Mouse (Mus musculus) adrenal gland, postnatal 14 days (tissue): ENCODE measurements around the gene Myo1e. TPM values are rescaled to one million over a fixed set of nuclear protein-coding genes. Genes with fewer than 3 reads are reported as not detected.
A peak's percentile ranks its signal among the peaks of the same experiment; 100 is the strongest.

Experiments used
- DNase-seq: peaks from one replicate; pipeline ENCODE4 v3.0.0; 2021; ENCODE audit warnings: mixed read lengths
- total RNA-seq: library from RNA; stranded (reverse); gene quantifications from 2 replicates; pipeline ENCODE4 v1.2.3, GENCODE M21; 2021

Myo1e gene
- total RNA-seq, 1 experiment from 2014 or later: 21.3 TPM

GRCm38 (mm10) chr9:70220461-70221170 is 13.5 kb downstream of the Myo1e start:
- DNase-seq: no peak

GRCm38 (mm10) chr9:70223142-70223541 is 16.0 kb downstream of the Myo1e start:
- no peak for DNase-seq

GRCm38 (mm10) chr9:70224046-70224445 is 16.9 kb downstream of the Myo1e start:
- DNase-seq: no peak

- no peak for DNase-seq
These were observed 19.2 kb downstream of the Myo1e start for GRCm38 (mm10) chr9:70226359-70226758.

DNA sequence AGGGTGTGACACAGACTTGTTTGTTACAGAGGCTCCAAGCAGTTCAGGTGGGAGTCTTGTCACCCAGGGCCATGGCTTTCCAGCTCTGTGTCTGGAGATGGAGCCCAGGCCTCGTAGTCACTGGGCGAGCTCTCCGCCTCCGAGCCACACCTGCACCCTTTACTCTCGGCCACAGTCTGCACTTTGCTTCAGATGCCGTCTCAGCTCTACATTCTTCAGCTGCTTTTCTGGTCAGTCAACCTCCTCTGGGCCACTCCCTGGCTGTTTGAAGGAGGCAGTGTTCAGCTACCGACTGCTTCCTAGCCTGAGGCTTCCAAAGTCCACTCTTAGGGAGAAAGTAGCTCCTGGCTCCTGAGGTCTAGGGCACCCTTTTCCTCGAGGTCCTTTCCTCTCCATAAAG is 22.7 kb downstream of the Myo1e start:
- no peak for DNase-seq

- DNase-seq: no peak
These were observed 25.2 kb downstream of the Myo1e start for GRCm38 (mm10) chr9:70232044-70233010.

DNA sequence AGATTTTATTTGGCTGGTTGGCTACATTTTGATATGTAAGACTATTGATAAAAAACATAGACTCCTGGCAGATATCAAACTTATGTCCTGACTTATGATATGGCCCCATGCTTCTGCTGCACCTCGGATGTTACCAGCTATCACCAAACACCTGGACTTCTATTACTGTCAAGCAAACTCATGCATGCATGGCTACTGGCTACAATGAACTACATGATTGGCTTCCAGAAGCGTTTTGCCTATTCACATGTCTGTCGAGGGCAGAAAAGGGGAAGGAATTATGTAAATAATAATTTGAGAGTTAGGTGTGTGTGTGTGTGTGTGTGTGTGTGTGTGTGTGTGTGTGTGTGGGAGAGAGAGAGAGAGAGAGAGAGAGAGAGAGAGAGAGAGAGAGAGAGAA is 30.0 kb downstream of the Myo1e start:
- no peak for DNase-seq

- DNase-seq: no peak
These were observed 30.4 kb downstream of the Myo1e start for GRCm38 (mm10) chr9:70237561-70237960.

GRCm38 (mm10) chr9:70238391-70238790 is 31.2 kb downstream of the Myo1e start:
- DNase-seq: no peak

- no peak for DNase-seq
These were observed 32.1 kb downstream of the Myo1e start for GRCm38 (mm10) chr9:70239229-70239628.

- DNase-seq: no peak
These were observed 33.7 kb downstream of the Myo1e start for GRCm38 (mm10) chr9:70240703-70241410.

DNA sequence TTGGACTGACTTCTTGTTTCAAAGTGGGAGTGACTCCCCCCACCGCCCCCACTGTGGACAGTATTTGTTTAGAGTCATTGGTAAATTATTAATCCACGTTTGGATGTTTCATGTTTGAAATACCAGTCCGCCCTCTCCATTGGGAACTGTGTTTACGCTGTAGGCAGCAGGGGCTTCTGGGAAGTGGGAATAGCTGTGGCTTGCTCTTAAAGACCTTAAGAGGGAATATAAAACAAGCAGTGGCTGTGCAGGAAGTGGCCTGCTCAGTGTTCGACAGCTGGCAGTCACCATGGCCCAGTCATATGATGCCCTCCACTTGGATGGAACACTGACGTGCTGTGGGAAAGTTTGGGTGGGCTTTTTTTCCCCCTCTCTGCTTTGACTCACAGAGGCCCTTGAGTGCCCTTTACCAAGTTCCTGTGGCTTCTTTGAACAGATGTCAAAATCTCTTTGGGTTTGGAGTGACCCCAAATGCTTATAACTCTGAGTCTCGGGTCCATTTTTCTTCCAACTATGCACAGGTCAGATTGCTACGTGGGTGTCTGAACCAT is 34.3 kb downstream of the Myo1e start:
- no peak for DNase-seq

DNA sequence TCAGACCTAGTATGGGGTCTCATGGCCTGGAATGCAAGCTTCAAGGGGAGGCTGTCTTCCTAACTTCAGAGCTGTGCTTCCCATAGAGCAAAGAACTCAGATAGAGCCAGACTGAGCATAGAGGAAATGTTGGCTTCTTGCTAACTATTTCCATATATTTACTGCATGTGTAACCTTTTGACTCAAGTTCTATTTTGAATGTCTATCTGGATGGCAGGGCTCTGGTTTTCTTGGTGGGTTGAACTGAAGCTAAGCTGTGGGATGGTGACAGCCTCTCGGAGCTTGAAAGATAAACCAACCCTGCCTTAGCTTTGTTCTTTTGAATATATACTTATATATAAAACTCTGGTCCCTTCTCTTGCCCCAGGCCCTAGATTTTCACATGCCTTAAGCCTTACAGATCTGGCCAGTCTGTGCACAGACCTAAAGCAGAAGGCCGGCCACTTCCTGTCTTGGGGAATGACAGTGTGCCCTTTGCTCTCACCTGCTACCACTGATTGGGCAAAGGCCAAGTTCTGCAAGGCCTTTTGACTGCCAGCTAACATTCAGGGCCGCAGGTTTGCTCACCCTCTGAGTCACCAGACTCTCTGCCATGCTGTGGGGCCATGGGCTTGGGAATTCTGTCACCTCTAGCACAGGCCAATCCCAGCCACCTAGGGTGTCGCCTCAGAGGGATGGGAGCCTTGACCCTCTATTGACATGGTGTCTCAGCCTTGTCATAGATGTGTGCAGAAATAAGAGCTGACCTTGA is 35.1 kb downstream of the Myo1e start:
- peak; percentile 86 for DNase-seq

DNA sequence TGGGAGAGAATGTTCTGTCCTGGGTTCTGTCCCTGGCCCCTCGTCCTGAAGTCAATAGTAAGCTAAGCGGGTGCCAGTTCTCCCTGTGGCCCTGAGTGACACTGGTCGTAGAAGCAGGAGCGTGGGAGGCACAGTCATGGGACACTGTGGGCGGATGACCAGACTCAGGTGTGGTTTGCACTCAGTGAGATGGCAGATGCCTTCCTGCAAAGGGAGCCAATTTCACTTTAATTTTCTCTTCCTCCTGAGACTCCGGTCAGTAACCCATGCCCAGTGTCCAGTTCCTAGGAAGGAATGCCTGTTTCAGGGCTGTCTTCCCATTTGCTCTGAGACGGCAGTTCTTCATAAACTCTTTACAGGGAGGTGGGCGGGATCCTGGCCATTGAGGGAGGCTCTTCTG is 36.1 kb downstream of the Myo1e start:
- DNase-seq: no peak

GRCm38 (mm10) chr9:70243708-70244107 is 36.6 kb downstream of the Myo1e start:
- DNase-seq: no peak

GRCm38 (mm10) chr9:70244115-70244514 is 37.0 kb downstream of the Myo1e start:
- no peak for DNase-seq

GRCm38 (mm10) chr9:70245040-70245439 is 37.9 kb downstream of the Myo1e start:
- DNase-seq: no peak

DNA sequence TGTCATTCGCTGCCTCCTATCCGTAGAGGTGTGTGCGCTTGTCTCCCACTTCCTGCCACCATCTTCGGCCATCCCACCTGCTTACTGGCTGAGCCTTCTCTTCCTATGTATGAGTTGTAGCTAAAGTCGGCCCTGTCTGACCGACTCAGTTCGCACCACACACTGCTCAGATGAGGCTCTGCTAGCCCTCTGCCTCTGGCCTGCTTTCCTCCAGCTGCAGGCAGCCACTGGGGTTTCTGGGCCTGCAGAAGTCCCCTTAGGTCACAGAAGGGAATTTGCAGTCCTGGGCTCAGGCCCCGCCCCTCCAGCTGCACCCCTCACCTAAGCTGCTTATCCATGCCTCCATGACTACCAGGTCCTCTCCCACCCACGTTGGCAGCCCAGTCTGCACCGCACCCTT is 39.3 kb downstream of the Myo1e start:
- no peak for DNase-seq

GRCm38 (mm10) chr9:70248046-70248445 is 40.9 kb downstream of the Myo1e start:
- no peak for DNase-seq

DNA sequence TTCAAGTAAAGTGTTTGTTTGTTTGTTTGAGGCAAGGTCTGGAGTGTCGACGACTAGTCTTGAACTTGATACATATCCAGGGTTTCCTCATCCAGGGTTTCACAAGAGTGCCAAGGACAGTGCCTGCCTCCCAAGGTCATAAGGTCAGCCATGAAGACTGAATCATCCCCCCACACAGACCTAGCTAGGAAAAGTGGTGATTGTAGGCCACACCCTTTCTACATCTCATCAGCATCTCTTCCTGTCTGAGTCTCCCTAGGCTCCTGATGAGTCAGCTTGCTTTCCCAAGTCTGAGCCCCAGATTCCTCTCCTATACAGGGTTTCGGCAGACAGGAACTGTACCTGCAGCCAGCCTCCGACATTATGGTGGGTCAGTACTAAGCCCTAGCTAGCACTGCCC is 41.7 kb downstream of the Myo1e start:
- DNase-seq: peak; percentile 38

- peak; percentile 60 for DNase-seq
These were observed 42.9 kb downstream of the Myo1e start for GRCm38 (mm10) chr9:70249881-70250681.
